Mouse (Mus musculus) small intestine, adult 2 months (tissue): ENCODE measurements around the gene Cdc42. TPM values are rescaled to one million over a fixed set of nuclear protein-coding genes. Genes with fewer than 3 reads are reported as not detected.

Experiments used
- H3K27ac ChIP-seq: fragments of 200-500 bp; 2 replicates; pipeline ENCODE4 v1.5.1; 2012; ENCODE audit warnings: low read depth, low read length, control low read depth, inconsistent platforms; ENCODE audit not compliant: insufficient read depth
- H3K27me3 ChIP-seq: fragments of 200-500 bp; 2 replicates; pipeline ENCODE4 v1.6.1; 2012; ENCODE audit warnings: mild to moderate bottlenecking, moderate library complexity, low read length, inconsistent platforms; ENCODE audit not compliant: control insufficient read depth, insufficient read depth
- H3K36me3 ChIP-seq: fragments of 200-500 bp; 2 replicates; pipeline ENCODE4 v1.6.1; 2012; ENCODE audit warnings: mild to moderate bottlenecking, low read length, control low read depth, inconsistent platforms; ENCODE audit not compliant: control insufficient read depth, insufficient read depth
- H3K4me1 ChIP-seq: fragments of 200-500 bp; 2 replicates; pipeline ENCODE4 v1.6.1; 2012; ENCODE audit warnings: low read length, inconsistent platforms, mixed read lengths; ENCODE audit not compliant: control insufficient read depth, insufficient read depth, insufficient read length
- H3K4me3 ChIP-seq: fragments of 200-500 bp; 2 replicates; pipeline ENCODE4 v1.5.1; 2012; ENCODE audit warnings: low read depth, mild to moderate bottlenecking, control low read depth, inconsistent platforms, low read length, moderate library complexity
- CTCF ChIP-seq: fragments of 200-500 bp; IDR thresholded peaks from 2 replicates; pipeline ENCODE4 v1.5.1; 2012; ENCODE audit warnings: low read depth, mild to moderate bottlenecking, control low read depth, inconsistent platforms, low read length, moderate library complexity, mixed read lengths; ENCODE audit not compliant: insufficient replicate concordance, insufficient read length; ENCODE audit errors: extremely low read depth
- POLR2A ChIP-seq: fragments of 200-500 bp; IDR thresholded peaks from 2 replicates; pipeline ENCODE4 v1.6.1; 2012; ENCODE audit warnings: low read depth, mild to moderate bottlenecking, control low read depth, inconsistent platforms, low read length, moderate library complexity
- WGBS: fragments of 180-500 bp; shearing (Covaris S2); methylation state at CpG from one replicate; pipeline ENCODE4 v1.1.7; 2018; 5-methylcytosine and 5-hydroxymethylcytosine counted together
- polyA plus RNA-seq: library from polyadenylated mRNA; depleted of rRNA; stranded (reverse); fragments of >200 nt; gene quantifications from 2 replicates; pipeline ENCODE4 v1.2.3, GENCODE M21; 2012

Cdc42 gene
- polyA plus RNA-seq, 1 experiment, result 25.9 TPM

DNA sequence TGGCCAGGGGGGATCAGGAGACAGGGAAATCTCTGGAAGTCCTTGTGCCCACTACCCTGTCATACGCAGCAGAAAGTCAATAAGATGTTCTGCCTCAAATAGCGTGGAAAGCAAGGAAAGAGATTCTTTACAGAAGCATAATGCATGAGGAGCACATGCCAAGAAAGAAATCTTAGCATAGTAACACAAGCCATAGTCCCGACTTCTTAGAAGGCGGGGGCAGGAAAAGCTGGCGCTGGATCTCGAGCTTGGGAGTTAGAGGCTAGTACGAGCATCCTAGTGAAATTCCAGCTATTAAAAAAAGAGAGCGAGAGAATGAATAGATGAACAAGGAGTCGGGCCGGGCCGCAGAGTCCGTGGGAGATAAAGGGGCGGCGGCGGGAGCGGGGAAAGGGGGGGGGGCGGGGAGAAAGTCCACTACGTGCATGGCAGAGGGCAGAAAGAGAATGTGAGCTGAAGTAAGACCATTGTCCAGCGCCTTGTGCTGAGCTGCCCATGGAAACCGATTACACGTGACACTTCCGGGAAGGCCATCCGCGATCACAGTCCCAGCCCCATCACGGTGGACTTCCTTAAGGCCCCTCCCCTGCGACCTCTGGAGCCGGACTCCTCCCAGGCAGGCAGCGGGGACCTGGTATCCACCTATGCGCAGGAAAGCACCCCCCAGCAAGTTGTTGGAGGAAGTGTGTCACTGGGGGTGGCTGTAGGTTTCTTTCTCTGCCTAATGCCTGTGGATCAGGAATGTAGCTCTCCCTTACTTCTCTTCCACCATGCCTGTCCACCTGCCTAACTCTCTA, 12.6 kb upstream of the Cdc42 start:
- Histone ChIP-seq H3K27ac (peak overlapping the region; percentile 62), H3K36me3 (no peaks in the 10 kb centered on the region)
- WGBS, result 10% methylated on average over 28 of the region's 29 CpGs

DNA sequence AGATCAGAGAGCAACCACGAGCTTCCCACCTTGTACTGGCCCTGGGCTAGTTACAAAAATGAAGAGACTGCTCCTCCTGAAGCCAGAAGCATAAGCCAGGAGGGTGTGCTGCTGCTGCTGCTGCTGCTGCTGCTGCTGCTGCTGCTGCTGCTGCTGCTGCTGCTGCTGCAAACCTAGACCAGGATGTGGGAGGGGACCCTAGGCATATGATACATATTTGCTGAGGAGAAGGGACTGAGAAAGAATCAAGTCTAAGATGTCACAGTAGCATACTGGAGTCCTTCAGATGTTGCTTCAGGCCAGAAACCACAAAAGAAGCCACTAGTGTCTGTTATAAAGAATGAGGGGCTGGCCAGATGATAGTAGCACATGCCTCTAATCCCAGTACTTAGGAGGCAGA, 10.7 kb upstream of the Cdc42 start:
- peak overlapping the region; percentile 66 for H3K27ac ChIP-seq
- peaks cover 24% of the 10 kb centered on the region for H3K4me1 ChIP-seq
- no peak for TF ChIP-seq CTCF
- TF ChIP-seq POLR2A, result no peak
- no peaks in the 10 kb centered on the region for H3K36me3 ChIP-seq
- H3K27me3 ChIP-seq, result no peaks in the 10 kb centered on the region
- WGBS, result 38% methylated on average over 1 of the region's 1 CpGs
- H3K4me3 ChIP-seq, result no peak overlapping the region

More for the DNA sequence above, 12.6 kb upstream of the Cdc42 start:
- TF ChIP-seq CTCF (no peak), POLR2A (peak; percentile 14; the same call in 1 of the 2 replicates)
- Histone ChIP-seq H3K27me3 (no peaks in the 10 kb centered on the region), H3K4me1 (peaks cover 34% of the 10 kb centered on the region), H3K4me3 (peak overlapping the region; percentile 28)

DNA sequence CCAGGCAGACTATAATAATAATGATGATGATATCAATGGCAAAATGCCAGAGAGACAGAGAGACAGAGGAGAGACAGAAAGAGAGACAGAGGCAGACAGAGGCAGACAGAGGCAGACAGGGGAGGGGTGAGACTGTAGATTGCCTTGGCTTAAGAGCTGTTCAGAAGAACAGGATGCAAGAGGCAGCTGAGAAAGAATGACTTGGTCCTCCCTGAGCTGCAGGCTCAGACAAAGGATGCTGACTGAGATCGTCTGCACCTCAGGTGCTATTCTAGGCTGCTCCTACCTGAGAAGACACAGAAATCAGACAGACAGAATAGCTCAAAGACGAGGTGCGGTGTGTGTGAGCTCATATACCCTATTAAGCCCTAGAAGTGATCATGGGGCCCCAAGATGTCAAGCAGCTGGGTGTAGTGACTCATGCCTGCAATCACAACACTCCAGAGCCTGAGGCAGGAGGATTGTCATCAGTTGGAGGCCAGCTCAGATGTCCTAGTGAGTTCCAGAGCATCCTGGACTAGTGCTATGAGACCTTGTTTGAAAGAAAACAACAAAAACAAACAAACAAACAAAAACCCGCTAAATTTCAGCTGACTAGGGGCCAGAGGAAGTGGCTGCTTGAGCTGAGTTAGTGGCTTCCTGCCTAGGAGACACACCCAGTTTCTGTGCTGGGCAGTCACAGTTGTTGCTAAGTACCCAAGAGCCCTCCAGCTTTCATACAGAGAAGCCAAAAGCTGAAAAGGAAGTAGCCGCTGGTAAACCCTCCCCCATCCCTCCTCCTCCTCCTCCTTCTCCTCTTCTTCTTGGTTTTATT, 10.0 kb upstream of the Cdc42 start:
- H3K4me1 ChIP-seq, result peaks cover 22% of the 10 kb centered on the region
- H3K4me3 ChIP-seq, result no peak overlapping the region
- H3K36me3 ChIP-seq, result no peaks in the 10 kb centered on the region
- H3K27ac ChIP-seq, result peak overlapping the region; percentile 66
- TF ChIP-seq POLR2A (no peak), CTCF (no peak)
- no peaks in the 10 kb centered on the region for H3K27me3 ChIP-seq
- WGBS, result 13% methylated on average over 5 of the region's 5 CpGs

DNA sequence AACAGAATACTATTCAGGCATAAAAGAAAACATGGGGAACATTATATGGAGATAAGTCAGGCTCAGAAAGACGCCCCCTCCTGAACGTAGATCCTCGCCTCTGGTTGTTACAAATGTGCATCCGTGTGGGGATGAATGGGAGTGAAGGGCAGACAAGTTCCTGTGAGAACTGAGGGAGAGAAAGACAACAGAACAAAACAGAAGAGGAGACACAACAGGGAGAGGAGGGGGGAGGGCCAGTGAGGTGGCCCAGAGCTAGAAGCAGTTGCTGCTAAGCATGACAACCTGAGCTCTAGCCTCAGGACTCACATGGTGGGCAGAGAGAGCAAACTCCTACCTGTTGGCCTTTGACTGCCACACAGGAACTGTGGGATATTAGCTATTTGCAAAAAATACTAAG, 8.6 kb upstream of the Cdc42 start:
- Histone ChIP-seq H3K27ac (peak overlapping the region; percentile 8; the same call in 1 of the 2 replicates), H3K36me3 (no peaks in the 10 kb centered on the region), H3K4me3 (no peak overlapping the region), H3K27me3 (no peaks in the 10 kb centered on the region), H3K4me1 (peaks cover 11% of the 10 kb centered on the region)
- TF ChIP-seq POLR2A (no peak), CTCF (no peak)
- WGBS, result 88% methylated on average over 4 of the region's 4 CpGs

DNA sequence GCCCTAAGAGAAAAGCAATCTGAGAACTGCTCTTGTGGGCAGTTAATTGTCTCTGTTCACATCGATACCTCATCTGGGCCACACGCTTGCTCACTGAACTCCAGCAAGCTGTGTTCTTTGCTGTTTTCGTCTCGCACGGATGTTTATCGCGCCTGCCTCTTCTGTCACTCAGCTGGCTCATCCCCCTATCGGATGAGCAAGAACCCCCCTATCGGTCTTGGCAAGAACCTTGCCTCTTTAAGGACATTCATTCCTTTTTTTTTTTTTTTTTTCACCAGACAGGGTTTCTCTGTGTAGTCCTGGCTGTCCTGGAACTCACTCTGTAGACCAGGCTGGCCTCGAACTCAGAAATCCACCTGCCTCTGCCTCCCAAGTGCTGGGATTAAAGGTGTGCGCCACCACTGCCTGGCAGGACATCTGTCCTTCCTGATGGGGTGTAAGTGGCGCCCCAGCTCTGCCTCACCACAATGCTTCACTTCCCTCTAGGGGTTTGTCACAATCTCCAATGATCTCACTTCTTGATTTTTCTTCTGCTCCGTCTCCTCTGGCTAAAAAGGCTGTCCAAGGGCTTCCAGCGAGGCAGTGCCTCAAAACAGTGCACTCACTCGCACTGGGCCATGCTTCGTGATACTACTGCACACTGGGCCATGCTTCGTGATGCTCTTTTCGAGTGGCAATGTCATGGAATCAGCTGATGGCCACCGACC, 8.0 kb upstream of the Cdc42 start:
- 0 out of 2 replicates have a peak overlapping the region, but pooled peaks have one; percentile 8 for H3K27ac ChIP-seq
- 86% methylated on average over 19 of the region's 19 CpGs for WGBS
- H3K4me1 ChIP-seq, result peaks cover 10% of the 10 kb centered on the region
- TF ChIP-seq CTCF (no peak), POLR2A (no peak)
- H3K36me3 ChIP-seq, result no peaks in the 10 kb centered on the region
- H3K4me3 ChIP-seq, result no peak overlapping the region
- no peaks in the 10 kb centered on the region for H3K27me3 ChIP-seq

DNA sequence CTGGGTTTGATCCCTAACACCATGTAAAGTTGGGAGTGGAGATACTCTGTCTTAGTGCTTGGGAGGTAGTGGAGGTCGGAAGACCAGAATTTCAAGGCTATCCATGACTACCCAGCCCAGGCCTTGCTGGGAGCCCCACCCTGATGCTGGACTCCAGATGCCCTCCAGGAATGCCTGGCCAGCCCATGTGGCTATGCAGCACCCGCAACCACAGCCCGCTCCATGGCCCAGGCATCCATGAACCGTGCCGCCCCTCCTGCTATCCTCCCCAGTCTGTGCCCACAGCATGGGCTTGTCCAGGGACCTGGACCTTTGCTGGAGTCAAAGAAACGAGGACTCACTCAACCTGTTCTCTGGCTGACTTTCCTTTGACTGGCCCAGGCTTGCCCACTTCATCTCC, 7.3 kb upstream of the Cdc42 start:
- no peaks in the 10 kb centered on the region for H3K27me3 ChIP-seq
- no peaks in the 10 kb centered on the region for H3K36me3 ChIP-seq
- H3K27ac ChIP-seq, result no peak overlapping the region
- peaks cover 7% of the 10 kb centered on the region for H3K4me1 ChIP-seq
- 88% methylated on average over 6 of the region's 6 CpGs for WGBS
- TF ChIP-seq POLR2A (no peak), CTCF (no peak)
- H3K4me3 ChIP-seq, result no peak overlapping the region

DNA sequence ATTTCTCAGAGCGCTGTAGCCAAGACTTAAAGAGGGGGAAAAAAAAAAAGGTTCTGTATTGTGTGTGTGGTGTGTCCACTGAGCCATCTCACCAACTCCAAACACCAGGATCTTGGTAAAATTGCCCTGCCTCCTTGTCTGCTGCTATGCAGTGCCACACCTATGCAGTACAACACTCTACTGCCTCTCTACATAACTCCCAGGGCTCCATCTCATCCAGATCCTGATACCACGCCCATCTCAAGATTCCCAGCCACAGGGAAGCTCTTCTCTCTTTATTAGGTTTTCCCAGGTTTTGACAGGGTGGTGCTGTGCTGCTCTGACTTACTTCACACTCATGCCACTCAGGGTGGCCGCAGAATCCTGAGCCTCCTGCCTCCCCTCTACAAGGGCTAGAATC, 3.5 kb upstream of the Cdc42 start:
- H3K27ac ChIP-seq, result no peak overlapping the region
- H3K4me1 ChIP-seq, result no peaks in the 10 kb centered on the region; the same call in 1 of the 2 replicates
- no peaks in the 10 kb centered on the region for H3K36me3 ChIP-seq
- WGBS, result 72% methylated on average over 3 of the region's 3 CpGs
- H3K4me3 ChIP-seq, result no peak overlapping the region
- TF ChIP-seq CTCF (no peak), POLR2A (no peak)
- no peaks in the 10 kb centered on the region for H3K27me3 ChIP-seq
